Mouse (Mus musculus) adrenal gland, adult 18-20 months (tissue): ENCODE measurements at regions not wholly inside any gene's neighbourhood (a gene's known extent, or its start where the extent isn't known, plus 50 kb on each side); places are given as distances from the start of the nearest gene placed in this dataset.

Experiments
- DNase-seq, 2 experiments: peaks; one replicate each; pipeline ENCODE4 v3.0.0; 2021 to 2022; ENCODE audit warnings: low spot score in 2 of 2

DNA sequence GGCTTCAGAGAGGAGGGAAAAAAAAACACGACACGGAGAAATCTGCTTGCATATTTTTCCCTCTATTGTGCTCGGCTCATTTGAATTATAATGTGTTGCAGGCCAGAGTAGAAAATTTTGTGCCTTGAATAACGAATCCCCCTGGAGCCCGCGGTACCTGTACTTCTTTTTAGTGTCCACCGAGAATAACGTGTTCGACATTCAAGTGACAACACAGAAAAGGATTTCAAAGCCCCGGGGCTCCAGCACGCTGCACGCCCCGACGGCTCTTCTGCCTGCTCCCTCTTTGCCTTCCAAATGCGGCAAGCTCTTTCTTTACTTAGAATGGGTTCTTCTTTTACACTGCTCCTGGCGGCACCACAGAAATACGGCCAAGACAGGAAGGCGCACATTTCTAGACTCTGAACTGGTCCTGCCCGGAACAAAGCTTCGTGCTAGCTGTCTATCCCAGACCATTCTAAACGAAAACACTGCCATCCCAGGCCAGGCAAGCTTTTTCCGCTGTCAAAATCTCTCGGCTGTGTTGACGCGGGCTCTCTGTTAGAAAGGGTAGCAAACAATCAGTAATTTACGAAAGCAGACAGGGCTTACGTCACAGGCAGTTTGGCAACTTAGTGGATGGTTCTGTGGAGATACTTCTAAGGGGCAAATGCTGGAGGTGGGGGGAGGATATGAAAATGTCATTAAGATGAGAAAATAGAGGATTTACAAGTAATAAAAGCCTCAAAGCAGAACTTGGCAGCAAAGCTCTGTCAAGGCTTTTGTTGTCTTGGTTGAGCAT, 398.2 kb upstream of the Smim15 start:
- DNase-seq, result peak; percentile 22 to 44

DNA sequence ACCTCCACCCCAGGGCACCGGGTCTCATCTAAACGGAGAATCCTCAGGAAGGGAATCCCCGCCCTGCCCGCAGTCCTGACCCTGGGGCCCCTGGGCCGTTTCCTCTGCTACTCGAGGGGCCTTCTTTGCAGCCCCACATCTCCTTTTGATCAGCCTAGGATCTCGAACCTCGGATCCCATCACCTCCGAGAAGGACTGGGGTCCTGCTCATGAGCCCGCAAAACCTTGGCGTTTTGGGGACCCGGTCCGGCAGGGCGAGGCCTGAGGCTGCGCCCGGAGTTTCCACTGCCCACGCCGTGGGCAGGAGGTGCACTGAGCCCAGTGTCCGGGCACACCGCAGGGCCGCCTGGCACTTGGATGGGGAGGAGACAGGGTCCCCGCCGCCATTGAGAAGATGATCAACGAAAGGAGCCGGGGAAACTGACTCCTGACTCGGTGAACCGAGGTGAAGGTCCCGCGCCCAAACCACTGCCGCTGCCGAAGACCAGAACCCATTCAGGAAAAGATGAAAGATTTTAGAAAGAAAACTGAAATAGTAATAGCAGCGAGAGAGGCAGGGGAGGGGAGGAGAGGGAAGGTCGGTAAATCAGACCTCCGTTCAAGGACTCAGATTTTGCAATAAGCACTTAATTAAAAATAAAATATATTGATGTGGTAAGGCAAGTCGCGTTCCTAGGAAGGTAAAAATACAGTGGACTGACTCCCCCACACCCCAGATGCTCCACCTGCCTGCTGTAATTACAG, 399.0 kb upstream of the Smim15 start:
- peak; percentile 11 to 22 for DNase-seq

DNA sequence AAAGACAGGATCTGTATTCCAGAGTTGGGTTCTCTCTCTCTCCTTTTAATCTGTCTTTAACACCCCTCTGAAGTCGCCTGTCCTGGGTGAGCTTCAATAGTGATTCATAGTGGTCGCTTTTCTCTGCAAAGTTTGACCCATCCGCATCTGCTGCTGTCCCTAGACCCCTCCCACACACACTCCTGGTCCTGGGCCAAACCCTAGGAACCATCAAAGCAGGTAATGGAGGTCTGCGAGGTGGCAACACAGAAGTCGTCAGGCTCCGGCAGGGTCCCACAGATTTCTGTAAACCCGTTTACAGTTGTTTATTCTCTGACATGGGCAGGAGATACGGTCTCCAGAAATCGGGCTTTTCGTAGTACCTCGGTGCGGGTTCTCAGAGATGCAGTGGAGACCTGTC, 399.5 kb upstream of the Smim15 start:
- DNase-seq, result no peak

DNA sequence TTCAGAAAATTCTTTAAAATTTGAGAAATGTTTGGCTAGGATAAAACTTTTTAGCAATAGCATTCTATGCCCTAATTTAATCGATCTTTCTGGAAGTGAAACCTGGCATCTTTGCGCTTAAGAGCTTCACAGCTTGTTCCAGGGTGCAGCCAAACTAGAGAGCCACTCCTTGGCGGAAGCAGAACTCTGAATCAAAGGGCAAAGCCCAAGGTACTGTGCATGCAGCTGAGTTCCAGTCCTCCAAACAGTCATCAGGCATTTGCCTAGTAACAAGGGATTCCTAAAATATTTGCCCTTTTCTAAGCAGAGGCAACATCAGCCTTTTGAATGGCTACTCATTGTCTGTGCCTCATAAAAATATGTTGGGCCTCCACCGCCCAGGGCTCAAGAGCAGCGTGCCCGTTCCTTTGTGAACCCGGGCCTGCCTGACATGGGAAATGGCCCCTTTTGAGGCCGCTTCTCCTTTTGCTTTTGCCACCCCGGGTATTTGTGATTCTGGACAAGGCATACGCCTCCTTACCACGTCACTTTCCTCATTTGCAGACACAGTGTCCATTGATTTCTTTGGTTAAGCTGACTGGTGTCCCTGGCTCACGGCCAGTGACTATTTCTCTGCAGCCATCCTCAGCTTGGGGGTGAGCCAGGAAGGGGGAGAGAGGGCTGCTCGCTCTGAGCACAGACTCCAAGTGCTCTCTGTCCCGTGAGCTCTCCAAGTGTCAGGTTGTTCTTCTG, 402.2 kb upstream of the Smim15 start:
- no peak for DNase-seq

DNA sequence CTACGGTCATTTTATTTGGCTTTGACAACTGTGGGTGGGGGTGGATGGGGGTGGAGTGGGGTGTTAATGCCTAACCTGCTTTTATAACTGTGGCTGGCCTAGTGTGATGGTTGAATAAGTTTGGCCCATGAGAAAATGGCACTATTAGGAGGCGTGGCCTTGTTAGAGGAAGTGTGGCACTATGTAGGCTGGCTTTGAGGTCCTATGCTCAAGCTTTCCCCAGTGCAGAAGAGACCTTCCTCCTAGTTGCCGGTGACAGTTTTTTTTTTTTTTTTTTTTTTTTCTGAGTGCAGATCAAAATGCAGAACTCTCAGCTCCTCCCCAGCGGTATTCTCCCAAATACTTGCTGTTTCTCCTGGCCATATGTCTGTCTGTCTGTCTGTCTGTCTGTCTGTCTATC, 404.6 kb upstream of the Smim15 start:
- no peak for DNase-seq

DNA sequence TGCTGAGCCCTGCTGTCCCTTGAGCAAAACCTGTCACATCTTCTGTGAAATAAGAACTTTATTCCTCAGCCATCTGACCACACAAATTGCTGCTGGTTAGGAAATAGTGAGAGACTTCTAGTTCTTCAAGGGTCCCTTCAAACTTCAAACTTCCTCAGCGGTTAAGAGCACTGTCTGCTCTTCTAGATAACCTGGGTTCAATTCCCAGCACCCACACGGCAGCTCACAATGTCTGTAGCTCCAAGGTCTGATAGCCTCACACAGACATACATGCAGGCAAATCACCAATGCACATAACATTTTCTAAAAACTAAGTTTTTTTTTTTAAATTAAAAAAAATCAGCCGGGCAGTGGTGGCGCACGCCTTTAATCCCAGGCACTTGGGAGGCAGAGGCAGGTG, 407.0 kb upstream of the Smim15 start:
- DNase-seq, result no peak

DNA sequence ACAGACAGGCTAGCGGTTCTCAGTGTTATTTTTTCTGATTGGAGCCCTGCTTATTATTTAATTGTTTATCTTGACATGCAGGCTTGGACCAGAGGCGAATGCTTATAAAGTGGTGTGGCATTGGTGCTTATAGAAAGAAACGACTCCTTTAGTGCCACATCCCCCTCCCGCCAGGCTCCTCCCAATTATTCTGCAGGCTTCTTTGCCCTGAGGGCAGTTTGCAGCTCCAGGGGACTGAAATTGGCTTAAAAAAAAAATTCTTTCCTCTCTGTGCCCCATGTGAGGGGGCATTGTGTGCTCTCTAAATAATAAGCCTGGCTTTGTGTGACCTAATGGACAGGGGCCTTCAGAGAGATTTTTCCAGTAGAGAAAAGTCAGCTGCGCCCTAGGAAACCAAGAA, 409.1 kb upstream of the Smim15 start:
- DNase-seq, result no peak

DNA sequence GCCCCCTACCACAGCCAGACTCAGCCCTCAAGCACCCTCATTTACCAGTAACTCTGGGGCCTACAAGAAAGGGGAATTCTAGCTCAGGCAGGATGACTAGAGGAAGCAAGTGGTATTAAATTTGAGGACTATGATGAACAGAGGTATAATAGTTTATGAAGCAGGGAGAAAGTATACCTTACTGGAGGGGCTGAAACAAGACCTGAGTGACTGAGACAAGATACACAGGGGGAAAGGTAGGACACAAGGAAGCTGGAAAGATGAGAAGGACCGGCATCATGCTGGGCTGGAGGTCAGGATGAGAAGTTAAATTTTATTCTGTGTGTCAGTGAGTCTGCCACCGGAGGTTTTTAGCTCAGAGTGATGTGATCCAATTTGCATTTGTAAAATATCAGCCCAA, 417.2 kb upstream of the Smim15 start:
- DNase-seq, result no peak

DNA sequence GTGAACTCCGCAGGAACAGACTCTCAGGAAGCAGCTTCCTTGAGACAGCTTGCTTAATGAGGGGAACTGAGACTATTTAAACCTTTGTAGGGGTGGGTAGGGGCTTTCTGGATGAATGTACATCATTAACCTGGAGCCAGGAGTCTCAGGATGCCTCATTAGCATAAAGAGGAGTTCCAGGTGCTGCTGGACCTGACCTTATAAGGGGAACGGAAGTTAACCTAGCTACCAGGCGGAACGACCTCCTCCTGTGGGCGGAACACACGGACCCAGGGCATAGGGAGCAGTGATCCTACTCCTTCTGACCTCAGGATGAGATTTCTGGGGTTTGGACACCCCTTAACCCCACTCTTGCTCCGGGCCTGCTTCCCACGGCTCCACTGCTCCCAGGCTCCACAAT, 417.6 kb upstream of the Smim15 start:
- no peak for DNase-seq

DNA sequence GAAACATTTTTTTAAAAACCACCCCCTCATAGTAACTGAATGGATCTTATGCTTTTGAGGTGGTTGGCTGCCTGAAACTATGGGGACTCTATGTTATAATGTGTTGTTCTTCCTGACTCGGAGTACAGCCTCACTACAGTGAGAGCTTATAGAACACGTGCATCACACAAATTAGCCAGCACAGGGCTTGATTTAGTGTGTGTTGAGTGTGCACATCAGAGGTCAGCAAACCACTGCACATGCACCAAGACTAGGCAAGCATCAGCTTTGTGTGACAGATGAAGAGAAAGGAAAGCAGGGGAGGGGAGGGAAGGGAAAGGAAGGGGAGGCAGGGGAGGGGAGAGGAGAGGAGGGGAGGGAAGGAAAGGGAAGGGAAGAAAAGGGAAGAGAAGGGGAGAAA, 422.9 kb upstream of the Smim15 start:
- no peak for DNase-seq

DNA sequence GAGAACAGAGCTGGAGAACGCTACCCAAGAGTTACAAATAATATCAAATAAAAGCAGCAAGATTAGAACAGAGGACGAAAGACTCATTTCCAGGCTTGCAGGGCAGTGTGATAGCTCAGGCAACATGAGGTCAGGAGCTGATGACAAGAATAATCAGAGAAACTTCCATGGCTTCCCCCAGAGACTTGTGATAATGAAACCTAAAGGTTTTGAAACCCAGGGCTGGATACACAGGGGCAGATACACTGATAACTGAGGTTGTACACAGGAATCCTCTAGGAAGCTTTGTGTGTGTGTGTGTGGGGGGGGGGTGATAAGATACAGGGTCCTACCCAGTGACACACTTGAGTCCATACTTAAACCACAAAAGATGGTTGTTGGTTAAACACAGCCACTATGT, 423.4 kb upstream of the Smim15 start:
- no peak for DNase-seq

DNA sequence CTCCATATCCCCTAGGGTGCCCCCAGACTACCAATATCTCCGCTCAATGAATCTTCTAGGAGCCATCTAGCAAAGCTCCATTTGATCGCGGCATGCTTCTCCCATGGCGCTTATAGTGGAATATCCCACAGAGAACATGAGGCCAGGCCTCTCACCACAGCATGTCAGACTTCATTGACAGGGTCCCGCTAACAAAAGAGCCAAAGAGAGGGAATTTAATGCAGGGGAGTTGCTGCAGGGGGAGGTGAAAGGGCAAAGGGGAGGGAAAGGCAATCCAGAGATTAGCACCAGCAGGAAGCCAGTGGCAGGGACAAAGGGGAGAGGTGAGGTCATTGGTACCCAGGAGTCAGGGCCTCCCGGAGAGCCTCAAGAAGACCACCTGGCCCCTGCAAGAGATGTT, 424.0 kb upstream of the Smim15 start:
- DNase-seq, result no peak

DNA sequence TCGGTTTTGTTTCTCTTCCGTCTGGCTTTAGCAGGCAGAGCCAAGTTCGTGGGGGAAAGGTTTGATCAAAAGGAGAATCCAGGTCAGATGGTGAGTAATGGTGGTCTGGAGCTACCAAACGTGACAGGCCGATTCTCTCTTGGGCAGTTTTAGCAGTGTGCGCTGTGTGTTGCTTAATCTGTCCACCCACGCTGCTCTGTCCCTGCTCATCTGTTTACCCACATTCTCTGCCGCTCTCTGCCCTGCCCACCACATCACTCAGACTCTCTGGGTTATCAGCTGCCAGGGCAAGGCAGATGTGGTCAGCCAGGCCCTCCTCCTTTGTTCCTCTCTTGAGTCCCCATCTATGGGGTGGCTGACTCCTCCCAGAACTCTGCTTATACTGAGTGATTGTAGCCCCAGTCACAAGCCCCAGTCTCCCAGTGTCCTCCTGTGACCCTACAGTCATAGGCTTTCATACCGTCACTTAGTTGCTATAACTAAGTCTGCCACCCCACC, 424.8 kb upstream of the Smim15 start:
- DNase-seq, result no peak

DNA sequence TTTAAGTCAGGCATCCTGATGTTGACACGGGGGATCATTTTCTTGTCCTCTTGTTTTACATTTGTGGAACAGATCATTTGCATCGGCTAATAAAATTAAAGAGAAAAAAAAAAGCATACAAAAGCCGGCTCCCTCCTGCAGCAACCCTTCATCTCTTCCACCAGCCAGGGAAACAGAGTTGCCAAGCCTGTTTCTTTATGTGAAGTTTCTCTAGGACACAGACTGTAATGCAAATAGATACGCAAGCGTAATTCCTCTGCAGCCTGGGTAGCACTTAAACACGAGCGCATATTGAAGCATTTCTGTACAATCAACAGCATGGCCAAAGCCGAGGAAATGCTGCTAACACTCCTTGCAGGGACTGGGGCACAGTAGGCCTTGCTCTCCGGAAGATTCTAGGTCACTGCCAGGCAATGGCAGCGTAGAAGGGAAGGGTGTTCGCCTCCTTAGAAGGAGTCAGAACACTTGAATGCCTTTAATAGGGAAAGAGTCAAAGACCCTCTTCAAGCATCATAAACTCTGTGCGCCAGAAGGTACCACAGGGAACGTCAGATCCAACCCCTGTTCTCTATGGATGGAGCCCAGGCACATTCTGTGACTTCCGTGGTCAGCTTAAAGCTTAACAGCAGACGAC, 425.3 kb upstream of the Smim15 start:
- DNase-seq, result no peak

DNA sequence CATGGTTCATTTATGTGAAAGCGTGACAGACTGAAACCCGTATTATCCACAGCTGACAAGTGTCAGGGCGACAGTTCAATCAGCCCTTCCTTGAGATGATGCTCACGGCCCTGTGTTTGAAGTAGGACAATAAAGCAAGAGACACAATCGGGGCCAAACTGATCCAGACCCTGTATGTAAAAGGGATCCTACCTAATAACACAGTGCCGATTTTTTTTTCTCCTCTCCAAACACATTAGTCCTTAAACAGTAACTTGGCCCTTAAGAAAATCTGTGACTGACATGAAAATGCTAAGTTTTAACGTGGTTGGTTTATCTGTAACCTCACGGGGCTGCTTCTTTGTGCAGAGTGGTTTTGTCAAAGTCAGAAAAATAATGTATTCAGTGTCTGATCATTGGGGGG, 425.9 kb upstream of the Smim15 start:
- DNase-seq, result no peak

DNA sequence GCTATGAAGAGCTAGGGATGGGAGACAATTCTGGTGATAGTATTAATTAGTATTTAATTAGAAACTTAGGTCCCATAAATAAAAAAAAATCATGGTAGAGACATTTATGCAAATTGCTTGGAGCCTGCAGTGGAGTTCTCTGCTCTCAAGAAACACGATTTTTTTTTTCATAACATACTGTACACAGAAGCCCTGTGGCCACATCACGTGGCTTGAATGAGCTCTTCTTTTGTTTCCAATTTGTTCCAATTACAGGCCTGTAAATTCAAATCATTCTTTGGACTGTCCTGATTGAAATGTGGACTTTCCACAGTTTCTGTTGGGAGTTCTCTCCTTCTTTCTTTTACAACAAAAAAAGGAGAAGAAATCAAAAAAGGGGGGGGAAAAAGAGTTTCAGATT, 426.7 kb upstream of the Smim15 start:
- DNase-seq, result no peak

DNA sequence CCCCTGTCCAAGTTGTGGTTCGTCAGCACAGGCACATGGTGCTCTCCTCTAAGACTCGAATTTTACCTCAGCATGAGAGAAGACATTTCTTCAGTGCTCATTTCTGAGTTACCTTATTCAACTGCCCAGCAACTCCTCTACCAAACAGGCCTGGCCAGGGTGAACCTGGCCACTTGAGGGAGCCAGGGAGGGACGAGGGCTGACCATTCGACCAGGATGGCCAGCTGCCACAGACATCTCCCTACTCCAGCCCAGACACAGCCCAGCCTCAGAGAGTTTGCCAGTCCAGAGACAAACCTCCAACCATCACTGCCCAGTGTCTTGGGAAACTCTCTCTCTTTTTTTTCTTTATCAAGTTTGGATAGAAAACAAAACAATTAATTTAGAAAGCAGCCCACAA, 427.5 kb upstream of the Smim15 start:
- peak; percentile 10 to 24 for DNase-seq

DNA sequence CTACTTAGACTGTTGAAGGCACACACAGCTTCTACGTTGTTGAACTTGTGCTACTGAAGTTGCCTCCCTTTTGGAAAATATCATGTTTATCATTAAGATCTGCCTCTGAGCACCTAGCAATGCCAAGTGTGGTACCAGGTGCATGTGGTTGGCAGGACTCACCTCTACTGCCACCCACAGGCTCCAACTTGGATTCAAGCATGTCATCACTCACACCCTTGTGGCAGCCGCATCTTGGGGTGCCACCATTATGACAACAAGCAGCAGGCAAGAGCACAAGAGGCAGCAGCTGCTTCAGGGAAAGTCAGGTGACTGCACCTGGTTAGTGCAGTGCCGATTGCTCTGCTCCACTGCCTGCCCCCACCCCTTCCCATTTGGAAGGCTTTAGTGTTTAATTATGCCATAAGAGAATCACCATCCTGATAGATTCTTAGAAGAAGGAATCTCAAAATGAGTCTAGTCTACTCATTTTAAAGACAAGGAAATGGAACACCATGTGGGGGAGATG, 435.2 kb upstream of the Smim15 start:
- DNase-seq, result no peak

DNA sequence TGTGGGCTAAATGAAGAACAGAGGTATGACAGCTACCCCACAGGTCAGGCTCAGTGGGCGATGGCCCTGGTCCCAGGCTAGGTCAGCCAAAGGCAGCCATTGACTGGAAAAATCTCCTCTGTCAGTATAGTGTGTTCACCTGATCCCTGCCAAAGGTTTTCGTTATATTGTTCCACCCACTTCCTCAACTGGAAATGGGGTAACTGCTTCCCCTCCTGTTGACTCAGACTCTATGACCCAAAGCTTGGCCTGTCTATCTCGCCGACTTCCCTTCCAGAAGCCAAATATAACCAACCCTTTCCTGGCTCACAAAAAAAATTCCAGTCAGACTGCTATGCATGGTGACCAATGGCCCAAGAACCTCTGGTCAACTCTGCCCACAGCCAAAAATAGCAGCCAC, 437.0 kb upstream of the Smim15 start:
- no peak for DNase-seq

DNA sequence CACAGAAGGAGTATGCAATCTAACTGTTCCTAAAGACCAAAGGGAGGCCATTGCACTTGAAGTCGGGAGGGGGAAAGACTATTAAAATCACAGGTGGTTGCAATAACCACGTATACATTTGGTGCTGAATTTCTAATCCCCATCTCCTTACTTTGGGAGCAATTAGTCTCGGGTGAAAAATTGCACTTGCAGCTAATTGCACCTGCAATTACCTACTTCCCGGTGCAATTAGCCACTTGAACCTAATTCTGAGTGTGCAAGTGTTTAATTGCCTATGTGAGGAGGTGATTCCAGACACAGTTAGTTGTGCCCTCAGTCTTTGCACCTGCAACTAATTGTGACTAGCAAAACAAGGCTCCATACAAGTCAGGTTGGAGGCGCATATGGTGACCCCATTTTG, 442.1 kb upstream of the Smim15 start:
- DNase-seq, result no peak

DNA sequence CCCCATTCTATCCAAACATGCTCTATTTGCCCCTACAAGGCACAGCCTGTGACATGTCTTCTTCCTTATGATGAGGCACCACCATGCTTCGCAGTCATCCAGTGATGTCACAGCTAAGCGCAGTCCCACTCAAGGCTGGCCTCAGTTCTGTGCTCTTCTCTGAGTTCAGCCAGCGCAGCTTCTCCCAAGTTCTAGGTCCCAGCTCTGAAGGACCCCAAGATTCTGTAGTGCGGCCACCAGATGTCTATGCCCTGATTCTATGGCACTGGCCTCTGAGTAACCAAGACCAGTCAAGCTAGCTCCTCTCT, 443.2 kb upstream of the Smim15 start:
- no peak for DNase-seq
